Mouse (Mus musculus): ENCODE measurements around the gene Rnls.

DNA sequence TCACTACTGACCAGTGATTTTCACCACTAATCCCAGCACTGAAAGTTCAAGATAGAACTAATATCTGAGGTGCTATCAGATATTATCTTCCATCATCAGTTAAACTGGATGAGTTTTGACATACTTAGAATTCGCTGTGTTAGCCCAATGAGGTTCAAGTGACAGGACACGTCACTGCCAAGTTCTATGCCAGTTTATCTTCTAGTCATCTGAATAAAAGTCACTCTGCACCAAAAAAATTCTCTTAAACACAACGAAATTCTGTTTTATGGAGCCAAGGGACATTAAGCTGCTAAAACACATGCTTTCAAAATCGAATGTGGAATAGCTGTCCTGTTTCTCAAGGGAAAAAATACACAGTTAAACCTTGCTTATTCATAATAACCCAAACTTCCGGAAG, 168.3 kb downstream of the Rnls start:
- TF ChIP-seq CTCF (IDR thresholded peaks at IDR 0.05; ENCODE audit: borderline replicate concordance, insufficient read depth, low read length) = no peak
- no peak for TF ChIP-seq POLR2A (IDR thresholded peaks at IDR 0.05; ENCODE audit: low read depth, low read length)

All from embryonic fibroblast, embryonic 13.5 days (primary cell).